Mouse (Mus musculus) heart, embryonic 13.5 days (tissue): Measurements from ENCODE around the gene Abracl. TPM values are rescaled to one million over a fixed set of nuclear protein-coding genes. Genes with fewer than 3 reads are reported as not detected.

Experiments
- ATAC-seq: fragments of 200-750 bp; cut with Nextera tagmentation; 2 replicates; pipeline ENCODE4 v1.8.0; 2017; ENCODE audit warnings: moderate TSS enrichment; ENCODE audit not compliant: insufficient number of reproducible peaks, low FRiP score, low TSS enrichment; ENCODE audit errors: extremely low read depth
- H3K27ac ChIP-seq: fragments of 300-500 bp; sonication (generic); replicated peaks from 2 replicates; pipeline ENCODE4 v1.5.1; 2015; ENCODE audit warnings: moderate library complexity, mild to moderate bottlenecking, inconsistent platforms
- H3K27me3 ChIP-seq: fragments of 300-500 bp; sonication (generic); replicated peaks from 2 replicates; pipeline ENCODE4 v1.6.1; 2015; ENCODE audit warnings: mild to moderate bottlenecking, inconsistent platforms
- H3K36me3 ChIP-seq: fragments of 300-500 bp; sonication (generic); 2 replicates; pipeline ENCODE4 v1.6.1; 2015; ENCODE audit warnings: mild to moderate bottlenecking, inconsistent platforms
- H3K4me1 ChIP-seq: fragments of 300-500 bp; sonication (generic); 2 replicates; pipeline ENCODE4 v1.6.1; 2015; ENCODE audit warnings: inconsistent platforms
- H3K4me2 ChIP-seq: fragments of 300-500 bp; sonication (generic); 2 replicates; pipeline ENCODE4 v1.6.1; 2015; ENCODE audit warnings: inconsistent platforms, mild to moderate bottlenecking, moderate library complexity
- H3K4me3 ChIP-seq: fragments of 300-500 bp; sonication (generic); 2 replicates; pipeline ENCODE4 v1.5.1; 2015; ENCODE audit warnings: moderate library complexity, mild to moderate bottlenecking, inconsistent platforms
- H3K9ac ChIP-seq: fragments of 300-500 bp; sonication (generic); 2 replicates; pipeline ENCODE4 v1.6.1; 2015; ENCODE audit warnings: inconsistent platforms, mild to moderate bottlenecking, moderate library complexity
- H3K9me3 ChIP-seq: fragments of 300-500 bp; sonication (generic); 2 replicates; pipeline ENCODE4 v1.6.1; 2016; ENCODE audit warnings: inconsistent platforms
- WGBS: fragments of 180-500 bp; shearing (Covaris S2); methylation state at CpG from one replicate; pipeline ENCODE4 v1.1.7; 2015; ENCODE audit warnings: mixed read lengths; 5-methylcytosine and 5-hydroxymethylcytosine counted together
- polyA plus RNA-seq: library from polyadenylated mRNA; unstranded; fragments of >200 nt; fragmentation: Nextera tagmentation; extraction: Ambion mirVana; gene quantifications from 2 replicates; pipeline ENCODE4 v1.2.1, GENCODE M21; 2015

Abracl gene
- polyA plus RNA-seq = 146 and 167 TPM in 2 replicates

DNA sequence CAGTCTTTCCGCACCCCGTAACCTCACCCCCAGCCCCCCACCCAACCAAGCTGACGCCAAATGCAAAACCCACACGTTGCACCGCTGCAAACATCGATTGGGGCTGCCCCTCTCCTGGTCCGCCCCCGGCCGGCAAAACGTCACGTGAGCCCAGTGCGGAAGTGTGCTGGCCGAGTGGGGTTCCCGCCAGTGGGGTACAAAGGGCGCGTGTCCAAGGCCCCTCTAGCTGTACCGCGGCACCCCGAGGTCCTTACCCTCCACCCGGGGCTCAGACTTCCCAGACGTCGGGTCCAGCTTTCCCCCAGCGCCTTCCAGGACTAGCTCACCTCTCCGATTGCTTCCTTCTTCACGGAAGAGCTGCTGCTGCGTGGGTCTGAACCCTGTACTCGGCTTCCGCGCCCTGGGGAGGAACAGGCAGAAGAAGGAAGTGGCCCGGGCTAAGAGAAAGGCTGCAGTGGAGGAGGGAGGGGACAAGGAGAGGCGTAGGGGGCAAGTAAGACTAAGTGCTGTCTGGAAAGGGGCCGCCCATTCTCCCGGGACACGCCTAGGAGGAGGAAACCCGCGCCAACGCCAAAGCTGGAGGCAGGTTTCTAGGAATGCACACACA, at the start of gene Abracl:
Abracl (minus strand) TSS at position 548 of the 607 bp plus-strand sequence.
- Histone ChIP-seq H3K27ac (peak within 1 kb of the TSS; percentile 99), H3K4me2 (peak within 1 kb of the TSS; percentile 82), H3K9ac (peak within 1 kb of the TSS; percentile 95), H3K4me1 (peaks cover 27% of the 10 kb centered on the region), H3K9me3 (no peaks in the 10 kb centered on the region), H3K36me3 (peaks cover 15% of the 10 kb centered on the region), H3K4me3 (peak within 1 kb of the TSS; percentile 92), H3K27me3 (no peaks in the 10 kb centered on the region)
- under 1% methylated on average over 37 of the region's 37 CpGs for WGBS
- ATAC-seq = peak; percentile 88

DNA sequence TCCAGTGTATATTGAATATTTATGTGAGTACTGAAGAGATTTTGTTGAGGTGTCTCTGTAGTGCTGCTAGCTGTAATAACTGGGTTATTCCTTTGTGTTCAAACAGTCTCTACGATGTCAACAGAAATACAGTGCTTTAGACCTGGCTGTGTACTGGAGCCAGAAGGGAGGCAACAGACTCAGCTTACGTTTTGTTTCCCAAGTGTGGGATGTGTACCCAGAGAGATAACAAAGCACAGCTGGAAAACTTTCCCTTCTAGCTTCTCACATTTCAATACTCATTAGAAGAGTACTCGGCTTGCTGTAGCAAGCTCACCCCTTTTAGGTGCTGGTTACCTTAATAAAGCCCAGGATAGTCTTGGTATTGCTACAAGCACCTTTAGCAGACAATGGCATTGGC, 49.8 kb upstream of the Abracl start:
- no peaks in the 10 kb centered on the region for H3K27me3 ChIP-seq
- H3K4me2 ChIP-seq = no peak overlapping the region
- H3K9ac ChIP-seq = no peak overlapping the region
- peaks cover 5% of the 10 kb centered on the region; the same call in 1 of the 2 replicates for H3K36me3 ChIP-seq
- no peaks in the 10 kb centered on the region for H3K9me3 ChIP-seq
- H3K4me1 ChIP-seq = peaks cover 76% of the 10 kb centered on the region
- 44% methylated on average over 3 of the region's 3 CpGs for WGBS
- no peak for ATAC-seq
- 0 out of 2 replicates have a peak overlapping the region, but pooled peaks have one; percentile 3 for H3K27ac ChIP-seq
- no peak overlapping the region for H3K4me3 ChIP-seq

DNA sequence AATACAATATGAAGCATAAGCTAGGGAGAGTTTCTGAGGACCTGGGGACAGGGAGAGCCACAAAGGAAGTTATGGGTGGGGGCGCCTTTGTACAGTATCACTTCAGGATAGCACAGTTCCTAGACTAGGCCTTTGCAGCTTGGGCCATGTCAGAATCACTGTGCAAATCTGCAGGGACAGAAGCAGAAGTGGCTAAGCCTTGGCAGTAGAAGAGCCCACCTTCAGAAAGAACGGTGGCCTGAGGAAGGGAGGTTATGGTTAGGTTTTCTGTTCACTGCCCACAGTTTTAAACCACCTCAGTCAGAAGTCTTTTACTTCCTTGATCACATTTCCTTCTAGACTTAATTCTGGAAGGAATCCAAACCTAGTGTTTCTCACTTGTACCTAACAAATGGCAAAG, 47.5 kb upstream of the Abracl start:
- Histone ChIP-seq H3K4me2 (no peak overlapping the region), H3K4me3 (no peak overlapping the region), H3K36me3 (no peaks in the 10 kb centered on the region), H3K9me3 (no peaks in the 10 kb centered on the region), H3K27me3 (no peaks in the 10 kb centered on the region), H3K4me1 (peaks cover 84% of the 10 kb centered on the region), H3K27ac (peak overlapping the region; percentile 21; the same call in 1 of the 2 replicates), H3K9ac (no peak overlapping the region)
- no peak for ATAC-seq
- 73% methylated on average over 2 of the region's 2 CpGs for WGBS

DNA sequence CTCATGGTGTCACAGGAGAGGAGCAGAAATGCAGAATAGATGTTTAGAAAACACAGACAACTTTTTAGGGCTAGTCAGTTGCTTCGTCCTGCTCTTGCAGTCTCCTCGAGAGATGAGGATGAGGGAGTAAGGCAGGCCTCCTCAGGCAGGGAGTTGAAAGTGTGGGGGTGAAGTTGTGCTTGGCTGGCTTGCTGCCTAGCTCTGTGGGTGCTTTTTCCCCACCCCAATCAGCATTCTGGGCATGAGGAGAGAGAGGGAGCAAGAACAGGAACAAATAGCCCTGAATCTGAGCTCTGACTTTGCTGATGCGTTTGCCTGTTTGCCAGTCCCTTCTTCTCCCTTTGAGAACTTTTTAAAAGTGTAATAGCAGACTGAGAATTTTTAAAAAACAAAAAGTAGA, 47.1 kb upstream of the Abracl start:
- Histone ChIP-seq H3K27me3 (no peaks in the 10 kb centered on the region), H3K4me2 (no peak overlapping the region), H3K4me1 (peaks cover 82% of the 10 kb centered on the region), H3K9me3 (no peaks in the 10 kb centered on the region), H3K27ac (peak overlapping the region; percentile 21; the same call in 1 of the 2 replicates), H3K9ac (no peak overlapping the region), H3K4me3 (no peak overlapping the region), H3K36me3 (no peaks in the 10 kb centered on the region)
- ATAC-seq = no peak
- WGBS = 56% methylated on average over 3 of the region's 3 CpGs

DNA sequence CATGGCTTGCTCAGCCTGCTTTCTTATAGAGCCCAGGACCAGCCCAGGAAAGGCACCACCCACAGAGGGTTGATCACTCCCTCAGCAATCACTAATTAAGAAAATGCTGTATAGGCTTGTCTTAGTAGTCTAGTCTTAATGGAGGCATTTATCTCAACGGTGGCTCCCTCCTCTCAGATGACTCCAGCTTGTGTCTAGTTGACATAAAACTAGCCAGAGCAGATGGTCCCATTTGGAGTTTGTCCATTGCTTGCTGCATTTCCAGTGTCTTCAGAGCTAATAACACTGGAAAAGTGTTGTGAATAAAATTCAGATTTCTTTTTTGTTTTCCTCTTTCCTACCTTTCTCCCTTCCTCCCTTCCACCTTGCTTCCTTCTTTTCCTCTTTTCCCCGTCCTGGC, 46.5 kb upstream of the Abracl start:
- Histone ChIP-seq H3K4me3 (no peak overlapping the region), H3K4me1 (peaks cover 78% of the 10 kb centered on the region), H3K9me3 (no peaks in the 10 kb centered on the region), H3K36me3 (no peaks in the 10 kb centered on the region), H3K27ac (peak overlapping the region; percentile 12; the same call in 1 of the 2 replicates), H3K27me3 (no peaks in the 10 kb centered on the region), H3K9ac (no peak overlapping the region), H3K4me2 (no peak overlapping the region)
- no peak for ATAC-seq
- 64% methylated on average over 2 of the region's 2 CpGs for WGBS

DNA sequence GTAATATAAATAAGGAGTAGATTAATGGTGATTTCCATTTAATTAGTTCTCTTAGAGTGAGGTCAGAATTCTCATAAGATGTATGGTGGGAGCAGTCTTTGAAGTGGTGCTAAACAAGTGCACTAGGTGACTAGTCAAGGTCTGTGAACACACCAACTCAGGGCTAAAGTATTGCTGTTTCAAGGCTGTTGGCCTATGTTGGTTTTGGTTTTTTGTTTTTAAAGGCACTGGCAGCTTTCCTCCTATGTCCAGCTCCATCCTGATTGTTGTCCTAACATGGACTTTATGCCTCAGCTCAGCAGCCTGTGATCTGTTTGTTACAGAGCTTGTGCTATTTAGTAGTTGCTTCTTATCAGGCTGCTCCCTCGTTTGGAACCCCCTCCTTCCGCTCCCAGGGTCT, 45.8 kb upstream of the Abracl start:
- Histone ChIP-seq H3K27me3 (no peaks in the 10 kb centered on the region), H3K4me1 (peaks cover 74% of the 10 kb centered on the region), H3K4me3 (no peak overlapping the region), H3K27ac (peak overlapping the region; percentile 12; the same call in 1 of the 2 replicates), H3K9ac (no peak overlapping the region), H3K4me2 (no peak overlapping the region), H3K9me3 (no peaks in the 10 kb centered on the region), H3K36me3 (no peaks in the 10 kb centered on the region)
- no peak for ATAC-seq
- WGBS = 49% methylated on average over 2 of the region's 2 CpGs

DNA sequence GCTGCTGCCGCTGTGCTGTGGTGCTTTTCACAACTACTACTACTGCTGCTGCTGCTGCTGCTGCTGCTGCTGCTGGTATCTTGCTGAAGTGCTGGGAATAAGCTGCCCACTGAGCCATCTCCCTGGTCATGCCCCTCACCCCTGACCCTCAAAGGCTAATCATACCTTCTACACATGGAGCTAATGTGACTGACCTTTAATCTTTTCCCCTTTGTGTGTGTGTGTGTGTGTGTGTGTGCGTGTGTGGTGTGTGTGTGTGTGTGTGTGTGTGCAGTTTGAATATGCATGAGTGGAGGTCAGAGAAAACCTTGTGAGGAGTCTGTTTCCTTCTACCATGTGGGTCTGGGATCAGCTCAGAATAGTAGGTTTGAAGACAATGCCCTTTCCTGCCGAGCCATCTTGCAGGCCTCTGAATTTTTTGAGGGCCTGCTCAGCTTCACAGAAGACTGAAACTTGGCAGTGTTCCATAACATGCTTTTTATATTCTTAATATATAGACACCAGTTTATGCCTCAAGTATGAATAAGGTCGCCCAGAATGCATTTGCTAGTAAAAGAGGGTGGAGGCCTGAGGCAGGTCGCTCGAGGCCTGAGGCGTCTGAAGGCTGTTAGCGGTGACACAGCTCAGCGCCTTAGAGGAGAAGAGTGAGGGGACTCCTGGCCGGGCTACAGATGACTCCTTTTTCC, 44.8 kb upstream of the Abracl start:
- H3K36me3 ChIP-seq = no peaks in the 10 kb centered on the region
- no peak for ATAC-seq
- H3K9ac ChIP-seq = peak overlapping the region; percentile 41
- H3K27me3 ChIP-seq = no peaks in the 10 kb centered on the region
- peaks cover 71% of the 10 kb centered on the region for H3K4me1 ChIP-seq
- WGBS = 40% methylated on average over 10 of the region's 10 CpGs
- H3K4me2 ChIP-seq = peak overlapping the region; percentile 31; the same call in 1 of the 2 replicates
- no peaks in the 10 kb centered on the region for H3K9me3 ChIP-seq
- no peak overlapping the region for H3K4me3 ChIP-seq
- peak overlapping the region; percentile 88 for H3K27ac ChIP-seq

DNA sequence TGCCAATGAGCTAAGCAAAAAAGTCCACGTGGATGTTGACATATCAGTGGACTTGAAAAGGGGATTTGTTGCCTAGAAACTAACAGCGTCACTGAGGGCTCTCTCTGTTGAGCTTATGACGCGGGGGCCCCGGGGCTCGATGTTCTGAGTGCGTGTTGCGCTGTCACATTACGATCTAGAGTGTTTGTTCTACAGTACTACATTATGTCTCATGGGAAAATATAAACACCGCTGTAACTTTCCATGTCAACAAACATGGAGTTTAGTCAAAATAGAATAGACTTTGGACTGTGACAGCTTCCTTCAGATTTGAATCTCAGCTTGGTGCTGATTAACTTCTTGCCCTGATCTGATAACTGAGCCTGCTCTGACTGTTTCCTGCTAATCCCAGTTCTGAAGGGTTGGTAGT, 42.9 kb upstream of the Abracl start:
- Histone ChIP-seq H3K4me1 (peaks cover 67% of the 10 kb centered on the region), H3K27ac (no peak overlapping the region), H3K27me3 (no peaks in the 10 kb centered on the region), H3K36me3 (no peaks in the 10 kb centered on the region), H3K9me3 (no peaks in the 10 kb centered on the region), H3K9ac (no peak overlapping the region), H3K4me2 (no peak overlapping the region), H3K4me3 (no peak overlapping the region)
- ATAC-seq = no peak
- 73% methylated on average over 10 of the region's 10 CpGs for WGBS

DNA sequence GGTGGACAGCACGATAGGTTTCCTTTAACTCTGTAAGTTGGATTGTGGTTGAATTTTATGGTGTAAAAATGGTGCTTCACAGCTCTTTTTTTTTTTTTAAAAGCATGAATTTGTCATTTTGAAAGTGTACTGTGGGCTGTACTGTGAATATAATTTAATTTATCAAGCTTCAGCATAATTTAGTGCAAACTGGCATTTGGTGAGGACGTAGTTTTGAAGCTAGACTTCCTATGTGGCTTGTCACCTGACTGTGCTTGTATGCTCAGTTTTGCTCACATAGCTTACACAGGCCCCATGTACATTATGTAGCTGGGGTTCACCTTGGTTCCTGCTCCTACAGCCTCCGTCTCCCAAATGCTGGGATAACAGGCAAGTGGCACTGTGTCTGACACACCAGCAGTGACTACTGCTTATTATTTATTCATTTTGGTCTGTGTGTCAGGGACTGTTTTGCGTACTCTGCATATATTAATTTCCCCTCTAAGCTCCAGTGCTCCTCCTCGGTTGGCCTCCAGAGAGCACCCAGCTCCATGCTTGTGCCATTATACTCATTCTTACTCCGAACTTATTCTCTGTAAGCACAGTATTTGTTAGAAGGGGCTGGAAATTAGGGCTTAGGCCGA, 41.6 kb upstream of the Abracl start:
- Histone ChIP-seq H3K36me3 (no peaks in the 10 kb centered on the region), H3K9ac (no peak overlapping the region), H3K27ac (no peak overlapping the region), H3K4me2 (no peak overlapping the region), H3K4me1 (peaks cover 57% of the 10 kb centered on the region), H3K9me3 (no peaks in the 10 kb centered on the region), H3K27me3 (no peaks in the 10 kb centered on the region), H3K4me3 (no peak overlapping the region)
- ATAC-seq = no peak
- 86% methylated on average over 7 of the region's 7 CpGs for WGBS

DNA sequence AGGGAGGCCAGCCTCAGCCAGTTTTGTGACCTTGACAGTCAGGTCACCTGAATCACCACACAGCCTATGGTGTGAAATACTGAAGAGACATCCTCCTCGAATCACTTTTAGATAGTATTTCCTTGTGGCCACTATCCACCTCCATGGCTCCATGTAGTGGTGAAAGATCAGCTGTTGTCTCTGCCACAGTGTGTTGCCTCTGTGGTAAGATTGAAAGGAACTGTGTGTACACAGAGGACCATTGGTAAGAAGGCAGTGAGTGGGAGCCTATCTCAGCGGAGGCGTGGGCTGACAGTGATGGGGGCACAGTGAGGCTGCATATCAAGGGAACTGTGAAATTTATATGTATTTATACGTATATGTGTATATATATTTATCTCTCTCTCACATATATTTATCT, 38.4 kb upstream of the Abracl start:
- H3K36me3 ChIP-seq = no peaks in the 10 kb centered on the region
- 71% methylated on average over 4 of the region's 4 CpGs for WGBS
- H3K4me2 ChIP-seq = no peak overlapping the region
- peak overlapping the region; percentile 15; the same call in 1 of the 2 replicates for H3K27ac ChIP-seq
- no peak overlapping the region for H3K4me3 ChIP-seq
- peaks cover 59% of the 10 kb centered on the region for H3K4me1 ChIP-seq
- no peaks in the 10 kb centered on the region for H3K27me3 ChIP-seq
- ATAC-seq = no peak
- H3K9ac ChIP-seq = no peak overlapping the region
- no peaks in the 10 kb centered on the region for H3K9me3 ChIP-seq

DNA sequence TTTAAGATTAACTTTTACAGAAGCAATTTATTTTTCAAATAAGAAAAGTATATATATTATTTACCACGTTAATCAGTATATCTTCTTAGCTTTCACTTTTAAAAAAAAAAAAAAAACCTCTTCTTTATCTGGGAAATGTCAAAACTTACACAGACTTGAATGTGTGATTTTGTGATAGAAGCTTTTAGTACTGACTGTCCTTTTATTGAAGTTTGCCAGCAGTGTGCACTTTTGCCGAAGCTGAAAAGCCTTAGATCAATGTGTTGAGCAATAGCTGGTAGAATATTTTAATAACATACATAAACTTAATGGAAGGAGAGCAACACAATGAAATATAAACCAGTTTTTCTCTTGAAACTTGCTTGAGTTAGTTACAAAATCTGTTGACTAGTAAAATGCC, 37.7 kb upstream of the Abracl start:
- Histone ChIP-seq H3K27ac (no peak overlapping the region), H3K4me1 (peaks cover 52% of the 10 kb centered on the region), H3K36me3 (no peaks in the 10 kb centered on the region), H3K9ac (no peak overlapping the region), H3K9me3 (no peaks in the 10 kb centered on the region), H3K27me3 (no peaks in the 10 kb centered on the region), H3K4me3 (no peak overlapping the region), H3K4me2 (no peak overlapping the region)
- 88% methylated on average over 2 of the region's 2 CpGs for WGBS
- ATAC-seq = no peak
